Mouse (Mus musculus) CH12F3 (cell line): Measurements from ENCODE around the gene Mgat1.

ENCODE experiments used
- in situ Hi-C: fragments of 300-500 bp; cut with MboI; formaldehyde crosslinking; loops from 2 replicates; pipeline ENCODE4 v1.14.3; 2020; ENCODE audit warnings: low sequenced_read_pairs

Gene Mgat1

DNA sequence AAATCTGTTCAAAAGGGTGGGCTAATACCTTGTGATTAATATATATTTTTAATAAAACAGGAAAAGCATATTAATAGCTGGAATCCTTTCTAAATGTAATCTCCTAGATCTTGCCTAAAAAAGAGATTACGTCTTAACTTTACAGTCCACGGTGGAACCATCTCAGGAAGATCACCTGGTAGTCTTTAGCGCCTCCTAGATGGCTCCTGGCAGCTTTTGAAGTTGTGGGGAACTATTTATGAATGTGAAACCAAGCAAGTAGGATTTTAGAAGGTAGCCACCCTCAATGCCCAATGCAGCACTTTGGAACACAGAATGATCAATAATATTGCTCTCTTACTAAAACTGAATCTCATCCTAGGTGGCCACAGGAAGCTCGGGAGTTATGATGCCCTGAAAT is 3.1 kb upstream of the Mgat1 start:
- in situ Hi-C loops: no loop called here

DNA sequence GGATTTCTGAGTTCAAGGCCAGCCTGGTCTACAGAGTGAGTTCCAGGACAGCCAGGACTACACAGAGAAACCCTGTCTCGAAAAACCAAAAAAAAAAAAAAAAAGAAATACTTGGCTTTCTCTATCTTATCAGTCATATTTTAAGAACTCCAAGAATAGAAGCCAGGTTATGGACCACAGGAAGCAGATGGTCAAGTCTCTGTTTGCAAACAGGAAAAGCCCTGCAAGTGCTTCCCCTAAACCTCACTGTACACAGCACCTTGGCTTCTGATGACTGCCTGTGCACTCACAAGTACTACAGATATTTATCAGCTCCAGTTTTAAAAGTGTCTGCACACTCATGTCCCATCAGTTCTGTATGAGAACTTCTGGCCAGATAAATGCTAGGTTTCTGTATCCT is 2.5 kb upstream of the Mgat1 start:
- in situ Hi-C loops: no loop called here

DNA sequence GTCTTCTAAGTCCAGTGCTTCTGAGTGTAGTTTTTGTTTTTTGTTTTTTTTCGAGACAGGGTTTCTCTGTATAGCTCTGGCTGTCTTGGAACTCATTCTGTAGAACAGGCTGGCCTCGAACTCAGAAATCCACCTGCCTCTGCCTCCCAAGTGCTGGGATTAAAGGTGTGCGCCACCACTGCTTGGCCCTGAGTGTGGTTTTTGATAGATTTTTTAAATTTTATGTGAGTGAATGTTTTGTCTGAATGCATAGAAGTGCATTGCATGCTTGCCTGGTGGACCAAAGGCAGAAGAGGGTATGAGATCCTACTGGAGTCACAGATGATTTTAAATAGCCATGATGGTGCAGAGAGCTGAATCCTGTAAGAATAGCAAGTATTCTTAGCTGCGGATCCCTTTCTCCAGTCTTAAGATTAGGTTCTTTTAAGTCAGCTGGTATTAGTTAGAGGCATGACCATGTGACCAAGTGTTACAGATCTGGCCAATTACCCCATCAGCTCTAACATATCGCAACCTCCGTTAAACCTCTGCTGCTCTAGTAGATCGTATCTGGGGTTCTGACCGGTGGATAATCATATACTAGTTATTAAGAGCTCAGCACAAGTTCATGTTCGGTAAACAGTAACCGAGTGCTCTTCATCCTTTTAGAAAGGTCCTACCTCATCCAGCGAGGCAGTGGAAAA is 906 bp upstream of the Mgat1 start:
- in situ Hi-C loops: no loop called here

DNA sequence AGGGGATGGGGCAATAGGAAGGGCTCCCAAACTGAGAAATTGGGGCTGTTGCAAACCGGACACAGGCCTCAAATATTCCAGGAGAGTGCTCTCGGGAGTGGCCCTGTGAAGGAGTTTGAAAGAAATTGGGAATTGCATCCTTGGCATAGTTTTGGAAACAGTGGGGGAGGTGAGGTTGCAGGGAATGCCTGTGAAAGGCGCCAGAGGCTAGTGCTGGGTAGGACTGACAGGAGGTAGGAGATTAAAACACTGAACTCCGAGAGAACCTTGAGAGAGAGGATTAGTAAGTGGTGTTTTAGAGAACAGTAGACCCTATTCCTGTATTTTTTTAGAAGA is 572 bp downstream of the Mgat1 start:
- in situ Hi-C loops: no loop called here

DNA sequence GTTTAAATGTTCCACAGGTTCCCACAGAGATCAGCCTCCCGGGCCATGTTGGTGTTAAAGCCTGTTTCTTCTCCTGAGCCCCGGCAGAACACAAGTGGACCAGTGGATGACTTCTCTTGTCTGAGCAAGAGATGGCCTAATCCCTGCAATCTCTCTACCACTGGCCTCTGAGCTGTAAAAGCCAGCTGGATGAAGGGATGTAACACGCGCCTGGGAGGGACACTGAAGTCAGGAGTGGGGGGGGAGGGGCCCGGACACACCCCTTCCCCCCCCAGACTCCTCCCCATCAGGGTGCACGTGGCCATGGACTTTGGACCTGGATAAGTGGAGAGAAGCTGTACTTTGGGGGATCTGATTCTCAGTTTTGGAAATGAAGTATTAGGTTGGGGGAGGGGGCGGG is 1.2 kb downstream of the Mgat1 start:
- in situ Hi-C loops: no loop called here

DNA sequence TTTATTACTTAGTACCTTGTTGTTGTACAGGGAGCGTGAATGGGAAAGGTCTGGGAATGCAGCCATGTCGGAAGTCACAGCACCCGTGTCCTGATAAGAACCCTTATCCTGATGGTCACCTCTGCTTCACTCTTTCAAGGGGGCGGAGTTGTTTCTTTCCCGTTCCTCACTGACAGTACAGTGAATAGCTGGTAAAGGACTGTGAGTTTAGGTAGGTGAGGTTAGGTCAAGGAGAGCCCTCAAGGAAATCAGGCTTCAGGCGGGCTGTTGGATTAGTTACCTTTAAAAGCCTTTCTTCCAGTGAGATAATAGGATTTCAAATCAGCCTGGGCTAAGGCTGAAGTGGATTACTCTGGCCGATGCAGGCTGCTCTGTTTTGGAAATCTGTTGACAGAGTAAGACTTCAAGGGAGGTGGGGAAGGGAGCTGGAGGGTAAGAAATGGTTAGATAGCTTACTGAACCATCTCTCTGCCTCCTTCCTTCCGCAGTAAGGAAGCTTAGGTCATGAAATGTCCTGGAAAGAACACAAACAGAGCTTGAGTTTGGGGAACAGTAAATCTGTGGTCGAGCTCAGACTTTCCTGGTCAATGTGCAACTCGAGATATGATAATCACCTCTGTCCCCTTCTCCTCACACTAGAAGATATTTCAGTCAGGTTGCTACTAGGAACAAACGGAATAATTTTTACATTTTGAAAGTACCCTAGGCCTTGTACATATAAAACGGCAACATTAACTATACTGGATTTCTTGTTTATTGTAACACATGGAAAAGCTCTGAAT is 1.8 kb downstream of the Mgat1 start:
- in situ Hi-C loops: no loop called here

DNA sequence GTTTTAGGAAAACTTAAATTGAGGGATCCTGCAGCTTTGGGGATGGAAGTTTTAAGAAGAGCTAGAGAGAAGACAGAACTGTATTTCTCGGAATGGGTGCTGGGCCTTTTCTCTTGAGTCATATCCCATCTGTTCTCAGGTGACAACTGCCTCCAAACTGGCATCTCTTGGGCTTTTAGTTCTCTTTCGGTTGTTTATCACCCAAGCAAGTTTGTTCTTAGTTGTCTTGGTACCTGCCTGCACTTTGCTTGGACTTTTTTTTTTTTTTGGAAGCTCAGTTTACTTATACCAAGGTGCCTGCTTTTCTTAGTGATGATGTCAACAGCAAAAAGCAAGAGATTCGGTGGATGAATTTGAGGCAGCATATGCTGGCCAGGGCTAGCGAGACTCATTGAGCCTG is 2.5 kb downstream of the Mgat1 start:
- in situ Hi-C loops: no loop called here

DNA sequence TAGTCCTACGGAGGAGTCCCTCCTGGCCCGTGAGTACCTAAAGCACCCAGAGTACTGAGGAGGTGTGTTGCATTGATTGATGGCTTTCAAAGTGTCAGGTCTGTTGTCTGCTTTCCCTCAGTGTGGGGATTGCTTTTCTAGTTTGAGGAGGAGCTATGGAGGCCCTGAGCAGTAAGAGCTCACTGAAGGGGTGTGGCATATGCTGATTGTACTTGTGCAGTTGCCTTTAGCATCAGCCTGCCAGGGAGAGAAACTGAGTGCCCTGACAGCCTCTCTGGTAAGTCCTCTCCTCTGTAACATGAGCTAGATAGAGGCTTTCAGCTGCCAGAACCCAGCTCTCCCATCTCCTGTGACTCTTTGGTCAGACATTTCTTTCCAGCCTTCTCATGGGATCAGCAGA is 3.3 kb downstream of the Mgat1 start:
- in situ Hi-C loops: no loop called here

DNA sequence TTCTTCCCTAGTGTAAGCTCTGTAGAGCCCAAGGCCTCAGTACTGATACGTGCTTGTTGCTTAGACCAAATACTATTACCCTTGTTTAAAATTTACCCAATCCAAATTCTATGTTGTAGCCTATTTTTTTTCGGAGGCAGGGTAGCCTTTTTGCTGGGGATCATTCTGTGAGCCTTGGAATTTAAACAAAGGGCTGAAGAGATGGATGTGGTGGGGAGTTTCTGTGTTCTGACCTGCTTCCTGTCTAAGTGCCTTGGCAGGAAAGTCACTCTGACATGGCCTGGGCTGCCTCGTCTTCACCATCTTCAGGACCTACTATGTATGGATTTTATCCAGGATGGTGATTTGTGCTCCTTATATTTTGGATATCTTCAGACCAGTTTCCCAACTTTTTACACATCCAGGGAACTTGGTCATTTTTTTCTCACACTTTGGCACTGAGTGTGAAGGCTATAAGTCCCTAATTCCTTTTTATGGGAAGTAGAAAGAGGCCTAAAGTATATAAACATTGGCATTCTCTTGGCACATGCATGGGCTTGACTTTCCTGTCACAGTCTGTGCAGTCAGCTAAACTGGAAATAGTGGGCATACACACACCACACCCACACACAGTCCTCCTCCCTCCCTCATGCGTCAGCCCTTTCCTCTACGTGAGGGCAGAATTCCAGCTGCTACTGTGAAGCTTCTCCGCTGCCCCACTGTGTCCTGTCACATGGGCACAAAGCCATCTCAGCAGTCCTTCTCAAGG is 4.4 kb downstream of the Mgat1 start:
- in situ Hi-C loops: no loop called here

DNA sequence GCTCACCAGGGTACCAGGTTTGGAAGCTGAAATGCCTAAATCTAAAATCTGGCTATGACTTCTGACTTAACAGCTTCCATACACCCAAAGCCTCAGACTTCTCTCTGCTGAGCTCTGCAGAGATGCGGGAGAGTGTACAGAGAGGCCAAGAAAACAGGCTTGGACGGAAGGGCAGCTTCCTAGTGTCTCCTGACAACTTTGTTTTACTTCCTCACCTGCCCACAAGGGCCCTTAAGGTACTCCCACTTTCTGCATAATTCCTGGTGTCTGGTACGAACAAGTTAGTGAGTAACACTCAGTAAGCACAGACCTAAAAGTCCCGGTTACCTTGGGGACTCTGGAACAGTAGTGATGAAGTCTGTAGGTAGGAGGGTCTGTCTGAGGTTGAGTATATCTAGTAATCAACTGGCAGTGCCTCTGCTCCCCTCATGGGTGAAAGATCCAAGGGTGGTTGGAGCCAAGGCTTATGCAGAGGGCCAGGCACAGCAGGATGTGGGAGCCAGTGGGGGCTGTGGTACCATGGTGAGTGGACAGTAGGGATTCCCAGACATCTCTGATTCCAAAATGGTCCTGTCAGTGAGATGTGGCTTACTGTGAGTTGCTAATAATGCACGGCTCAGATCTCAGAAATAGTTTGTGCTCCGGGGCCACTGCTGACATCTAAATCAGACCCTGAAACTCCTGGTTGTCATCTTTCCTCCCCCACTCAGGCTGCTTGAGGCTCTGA is 5.1 kb downstream of the Mgat1 start:
- in situ Hi-C loops: no loop called here

DNA sequence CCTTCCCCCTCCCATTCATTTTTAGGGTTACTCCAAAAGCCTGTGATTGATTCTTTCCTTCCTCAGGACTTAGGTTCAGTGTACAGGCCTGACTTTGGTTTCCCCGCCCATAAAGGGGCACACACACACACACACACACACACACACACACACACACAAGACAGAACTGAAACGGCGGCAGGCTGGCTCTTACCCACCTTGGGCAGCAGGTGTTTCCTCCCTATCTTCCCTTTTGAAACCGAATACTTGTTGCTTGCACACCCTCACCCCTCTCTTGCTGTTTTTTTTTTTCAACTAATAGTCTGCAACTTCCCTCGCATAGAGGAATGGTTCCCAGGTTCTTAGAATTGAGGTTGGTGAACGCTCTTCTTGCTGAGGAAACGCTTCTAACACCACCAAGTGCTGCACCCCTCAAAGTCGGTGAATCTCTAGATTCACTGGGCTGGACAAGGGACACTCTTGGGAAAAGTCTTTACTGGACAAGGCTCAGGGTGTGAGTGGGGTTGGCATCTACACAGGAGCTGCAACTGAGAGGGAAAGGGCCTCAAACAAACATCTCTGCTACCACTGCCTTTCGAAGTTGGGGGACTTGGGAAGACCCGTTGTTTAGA is 5.9 kb downstream of the Mgat1 start:
- in situ Hi-C loops: loop anchor here (25.0 kb wide), 2 partner anchors 138 to 388 kb away; partner anchors contain the start of genes Irgm1 and Olfr1396

DNA sequence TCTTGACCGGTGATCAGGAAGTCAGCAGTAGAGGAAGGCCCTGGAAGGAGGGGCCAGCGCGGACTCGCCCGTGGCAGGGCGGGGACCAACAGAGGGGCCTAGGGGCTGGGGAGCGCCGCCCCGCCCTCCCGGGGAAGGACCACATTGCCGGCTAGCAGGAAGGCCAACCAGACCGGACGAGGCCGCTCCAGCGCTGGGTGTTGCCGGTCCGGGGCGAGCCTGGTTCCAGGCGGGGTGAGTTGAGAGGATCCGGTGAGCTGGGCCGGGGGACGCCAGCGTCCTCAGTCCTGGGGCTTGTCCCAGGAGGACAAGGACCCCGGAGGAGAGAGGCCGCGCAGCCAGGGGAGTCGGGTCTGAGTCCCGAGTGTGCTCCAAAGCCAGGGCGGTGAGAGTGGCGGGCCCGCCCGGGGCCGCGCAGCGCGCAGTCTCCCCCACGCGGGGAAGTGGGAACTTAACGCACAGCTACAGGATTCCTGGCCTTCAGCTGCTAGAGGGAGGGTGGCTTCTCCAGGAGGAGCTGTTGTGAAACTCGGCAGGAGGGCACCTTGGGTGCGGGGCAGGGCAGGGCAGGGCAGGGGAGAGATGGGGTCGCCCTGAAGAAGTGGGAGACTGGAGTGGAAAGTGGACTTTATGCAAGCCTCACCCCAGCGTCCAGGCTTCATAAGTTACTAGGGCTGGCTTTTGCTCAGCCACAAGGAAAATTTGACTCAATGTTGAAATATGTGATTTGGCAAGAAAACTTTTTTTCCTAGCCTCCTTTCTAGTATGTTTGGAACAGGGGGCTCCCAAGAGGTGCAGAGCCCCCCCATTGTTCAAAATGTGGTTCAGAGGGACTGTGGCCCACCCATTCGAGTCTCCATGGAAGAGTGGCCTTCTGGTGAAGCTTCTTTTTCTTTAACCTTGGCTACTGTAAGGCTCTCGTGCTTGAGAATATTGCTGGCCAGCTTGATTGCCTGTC is 6.7 kb downstream of the Mgat1 start:
- in situ Hi-C loops: loop anchor here (25.0 kb wide), 2 partner anchors 138 to 388 kb away; partner anchors contain the start of genes Irgm1 and Olfr1396

DNA sequence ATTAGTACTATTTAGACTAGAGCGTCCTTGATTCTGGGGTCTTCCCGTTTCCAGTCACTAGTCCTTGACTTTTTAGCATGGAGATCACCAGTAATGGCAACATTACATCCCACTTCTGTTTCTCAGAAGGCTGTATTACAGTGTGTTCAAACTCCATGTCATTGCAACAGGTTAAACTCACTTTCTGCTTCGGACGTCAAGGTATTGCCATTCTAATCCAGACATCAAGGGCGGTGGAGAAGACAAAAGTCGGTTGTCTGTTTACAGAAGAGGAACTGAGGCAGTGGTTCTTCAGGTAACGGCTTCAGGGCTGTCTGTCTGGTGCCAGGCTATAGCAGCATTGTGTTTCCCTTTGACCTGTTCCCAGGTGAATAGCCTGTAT is 7.4 kb downstream of the Mgat1 start:
- in situ Hi-C loops: loop anchor here (25.0 kb wide), 2 partner anchors 139 to 389 kb away; partner anchors contain the start of genes Irgm1 and Olfr1396

DNA sequence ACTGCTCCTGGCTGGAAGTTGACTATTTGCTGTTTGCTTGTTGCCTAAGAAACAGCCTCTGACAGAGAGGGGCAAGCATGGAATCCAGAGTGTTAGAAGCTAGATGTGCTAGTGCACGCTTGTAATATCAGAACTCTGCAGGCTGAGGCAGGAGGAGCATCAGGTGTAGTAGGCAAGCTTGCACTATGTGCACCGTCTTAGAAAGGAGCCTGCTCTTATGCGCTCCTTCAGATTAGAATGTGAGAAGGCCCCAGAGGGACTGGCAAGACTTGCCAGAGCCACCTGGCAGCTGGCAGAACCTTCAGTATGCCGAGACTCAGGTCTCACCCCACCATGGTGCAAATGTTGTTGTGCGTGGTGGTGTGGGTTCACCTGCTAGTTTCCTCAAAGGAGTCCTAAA is 8.1 kb downstream of the Mgat1 start:
- in situ Hi-C loops: loop anchor here (25.0 kb wide), 2 partner anchors 140 to 390 kb away; partner anchors contain the start of genes Irgm1 and Olfr1396

DNA sequence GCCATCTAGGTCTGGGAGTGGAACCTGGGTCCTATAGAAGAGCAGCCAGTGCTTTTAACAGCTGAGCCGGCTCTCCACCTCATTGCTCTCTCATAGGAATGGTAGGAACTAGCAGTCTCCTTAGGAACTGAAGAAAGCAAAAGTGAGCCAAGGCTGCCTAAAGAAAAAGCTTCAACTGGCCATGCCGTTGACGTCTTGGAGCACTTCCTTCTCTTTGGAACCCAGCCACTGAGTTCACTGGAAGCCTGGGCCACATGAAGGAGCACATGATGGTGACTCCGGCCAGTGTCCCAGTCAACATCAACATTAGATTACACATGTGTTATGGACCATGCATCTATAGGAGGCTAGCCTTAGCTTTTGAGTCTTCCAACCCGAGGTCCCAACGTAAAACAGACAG is 9.0 kb downstream of the Mgat1 start:
- in situ Hi-C loops: loop anchor here (25.0 kb wide), 2 partner anchors 141 to 391 kb away; partner anchors contain the start of genes Irgm1 and Olfr1396

DNA sequence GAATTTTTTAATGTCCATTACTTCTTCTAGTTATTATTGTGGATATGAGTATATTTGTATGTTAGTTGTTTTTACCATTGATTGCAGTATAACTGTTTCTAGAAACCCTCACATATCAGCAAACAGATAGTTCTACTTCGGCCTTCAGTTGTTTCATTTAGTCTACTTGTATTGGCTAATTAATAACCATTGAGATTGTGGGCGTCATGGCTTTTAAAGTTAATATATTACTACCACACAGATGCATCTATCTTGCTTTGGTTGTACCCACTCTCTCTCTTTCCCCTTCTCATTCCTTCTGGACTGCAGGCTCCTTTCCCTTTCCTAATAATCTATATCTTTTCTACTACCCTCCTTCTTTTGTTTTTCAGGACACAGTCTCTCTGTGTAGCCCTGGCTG is 15.3 kb downstream of the Mgat1 start:
- in situ Hi-C loops: loop anchor here (25.0 kb wide), 2 partner anchors 147 to 397 kb away; partner anchors contain the start of genes Irgm1 and Olfr1396

DNA sequence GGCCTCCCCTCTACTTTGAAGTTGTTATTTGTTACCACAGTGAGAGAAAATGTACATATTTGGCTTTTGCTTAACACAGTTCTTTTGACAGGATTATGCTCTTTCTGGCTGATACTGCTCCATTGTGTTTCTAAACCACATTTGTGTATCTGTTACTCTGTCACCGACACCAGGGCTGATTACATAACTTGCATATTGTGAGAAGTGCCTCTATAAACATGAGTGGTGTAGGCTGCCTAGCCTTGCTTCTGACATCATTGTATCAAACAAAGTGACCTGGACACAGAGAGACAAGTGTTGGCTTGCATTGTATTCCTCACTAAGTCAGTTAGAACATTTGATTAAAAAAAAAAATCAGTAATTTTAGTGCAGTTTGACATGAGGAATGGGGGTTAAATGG is 15.8 kb downstream of the Mgat1 start:
- in situ Hi-C loops: loop anchor here (5.0 to 25.0 kb wide), 3 partner anchors 68 to 398 kb away; partner anchors contain the start of genes Irgm1 and Olfr1396

DNA sequence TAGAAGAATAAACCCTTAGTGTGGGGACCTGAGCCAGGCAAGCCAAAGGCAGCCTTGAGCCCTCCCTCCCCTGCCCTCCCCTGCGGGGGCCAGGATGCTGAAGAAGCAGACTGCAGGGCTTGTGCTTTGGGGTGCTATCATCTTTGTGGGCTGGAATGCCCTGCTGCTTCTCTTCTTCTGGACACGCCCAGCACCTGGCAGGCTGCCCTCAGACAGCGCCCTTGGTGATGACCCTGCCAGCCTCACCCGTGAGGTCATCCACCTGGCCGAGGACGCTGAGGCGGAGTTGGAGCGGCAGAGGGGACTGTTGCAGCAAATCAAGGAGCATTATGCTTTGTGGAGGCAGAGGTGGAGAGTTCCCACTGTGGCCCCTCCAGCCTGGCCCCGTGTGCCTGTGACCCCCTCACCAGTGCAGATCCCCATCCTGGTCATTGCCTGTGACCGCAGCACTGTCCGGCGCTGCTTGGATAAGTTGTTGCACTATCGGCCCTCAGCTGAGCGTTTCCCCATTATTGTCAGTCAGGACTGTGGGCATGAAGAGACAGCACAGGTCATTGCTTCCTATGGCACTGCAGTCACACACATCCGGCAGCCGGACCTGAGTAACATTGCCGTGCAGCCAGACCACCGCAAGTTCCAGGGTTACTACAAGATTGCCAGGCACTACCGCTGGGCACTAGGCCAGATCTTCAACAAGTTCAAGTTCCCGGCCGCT is 16.8 kb downstream of the Mgat1 start:
- in situ Hi-C loops: loop anchor here (5.0 to 25.0 kb wide), 3 partner anchors 68 to 398 kb away; partner anchors contain the start of genes Irgm1 and Olfr1396
